Mouse (Mus musculus): ENCODE measurements around the gene Srsf6. TPM values are rescaled to one million over a fixed set of nuclear protein-coding genes. Genes with fewer than 3 reads are reported as not detected.

Srsf6 gene
- polyA plus RNA-seq, 1 experiment from 2014 or later: 279 TPM

DNA sequence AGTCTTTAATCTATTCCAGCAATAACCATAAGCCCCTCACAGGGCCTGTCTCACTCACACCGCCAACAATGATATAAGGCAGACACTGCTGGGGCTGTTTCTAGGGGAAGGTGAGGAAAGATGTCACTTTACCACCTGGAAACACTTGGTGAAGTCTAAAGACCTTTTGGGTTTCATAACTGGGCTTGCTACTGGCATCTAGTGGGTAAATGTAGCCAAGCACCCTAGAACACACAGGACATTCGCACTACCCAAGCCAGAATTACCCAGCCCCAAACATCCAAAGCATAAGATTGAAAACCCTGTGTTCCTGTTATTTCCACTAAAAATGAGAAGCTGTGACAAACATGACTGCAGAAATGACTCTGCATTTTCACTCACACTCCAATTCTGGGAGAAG is 16.8 kb upstream of the Srsf6 start:
- no peak overlapping the region for H3K4me2 ChIP-seq
- H3K9ac ChIP-seq: no peak overlapping the region
- H3K27ac ChIP-seq: no peak overlapping the region
- no peaks in the 10 kb centered on the region for H3K9me3 ChIP-seq
- H3K36me3 ChIP-seq (replicated peaks): no peaks in the 10 kb centered on the region
- H3K27me3 ChIP-seq: no peaks in the 10 kb centered on the region
- 73% methylated on average over 2 of the region's 2 CpGs for WGBS
- no peaks in the 10 kb centered on the region for H3K4me1 ChIP-seq
- ATAC-seq (ENCODE audit: low FRiP score): no peak
- H3K4me3 ChIP-seq (replicated peaks): no peak overlapping the region

DNA sequence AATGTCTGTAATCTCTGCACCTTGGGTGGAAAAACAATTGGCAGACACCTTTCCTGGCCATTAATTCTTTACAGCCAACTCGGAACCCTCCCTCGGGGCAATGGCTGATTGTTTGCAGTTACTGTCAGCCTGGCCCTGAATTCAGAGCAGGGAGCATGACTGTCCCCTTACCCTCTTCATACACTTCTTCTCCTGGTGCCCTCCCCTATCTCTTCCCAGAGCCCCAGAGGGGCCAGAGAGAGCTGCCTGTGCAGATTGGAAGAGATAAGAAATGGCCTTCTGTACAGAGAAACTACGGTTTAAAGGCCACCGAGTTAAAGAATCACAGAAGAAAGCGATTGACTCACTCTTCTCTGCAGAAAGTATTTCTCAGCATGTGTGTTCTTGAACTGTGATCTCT is 11.4 kb upstream of the Srsf6 start:
- Histone ChIP-seq H3K4me1 (no peaks in the 10 kb centered on the region), H3K36me3 (replicated peaks) (no peaks in the 10 kb centered on the region), H3K4me2 (no peak overlapping the region), H3K27me3 (peaks cover 11% of the 10 kb centered on the region; the same call in 1 of the 2 replicates), H3K9ac (no peak overlapping the region), H3K4me3 (replicated peaks) (no peak overlapping the region), H3K27ac (no peak overlapping the region), H3K9me3 (no peaks in the 10 kb centered on the region)
- 85% methylated on average over 5 of the region's 5 CpGs for WGBS
- ATAC-seq (ENCODE audit: low FRiP score): no peak

DNA sequence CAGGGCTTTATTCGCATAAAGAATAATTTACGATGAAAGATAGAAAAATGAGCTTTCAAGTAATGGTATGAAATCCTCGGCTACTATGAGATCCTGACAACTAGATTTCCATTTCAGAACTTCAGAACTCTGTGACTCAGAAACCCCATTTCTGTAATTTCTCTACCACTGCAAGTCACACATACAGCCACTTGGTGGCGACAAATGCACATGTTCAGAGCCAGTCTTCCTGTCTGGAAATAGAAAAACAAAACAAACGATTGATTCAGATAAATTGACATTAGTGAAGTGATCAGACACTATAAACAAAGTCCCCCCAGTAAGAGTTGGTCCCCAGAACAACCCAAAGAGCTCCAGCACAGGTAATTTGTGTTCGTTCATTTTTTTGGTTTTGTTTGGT is 9.1 kb upstream of the Srsf6 start:
- Histone ChIP-seq H3K9me3 (no peaks in the 10 kb centered on the region), H3K4me2 (no peak overlapping the region), H3K9ac (no peak overlapping the region), H3K4me1 (no peaks in the 10 kb centered on the region), H3K27me3 (peaks cover 11% of the 10 kb centered on the region; the same call in 1 of the 2 replicates), H3K4me3 (replicated peaks) (no peak overlapping the region), H3K36me3 (replicated peaks) (no peaks in the 10 kb centered on the region), H3K27ac (no peak overlapping the region)
- WGBS: 18% methylated on average over 6 of the region's 6 CpGs
- no peak for ATAC-seq (ENCODE audit: low FRiP score)

DNA sequence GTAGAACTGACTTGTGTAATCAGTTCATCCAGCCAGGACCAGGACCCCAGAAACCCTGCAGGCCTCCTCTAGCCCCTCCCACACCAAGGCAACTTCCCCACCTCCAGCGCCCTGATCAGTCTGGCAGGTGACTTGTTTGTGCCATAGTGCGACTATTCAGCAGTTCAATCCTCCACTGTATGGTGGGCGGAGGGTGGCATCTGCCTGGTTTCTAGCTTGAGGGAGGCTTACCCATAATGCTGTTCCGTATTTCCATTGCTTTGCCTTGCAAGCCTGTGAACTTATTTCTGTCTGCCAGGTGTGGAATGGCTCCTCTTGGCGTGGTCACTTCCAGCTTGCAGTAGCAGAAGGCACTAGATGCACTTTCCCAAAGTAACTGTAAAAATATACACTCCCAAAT is 8.5 kb upstream of the Srsf6 start:
- Histone ChIP-seq H3K4me1 (no peaks in the 10 kb centered on the region), H3K9ac (no peak overlapping the region), H3K36me3 (replicated peaks) (no peaks in the 10 kb centered on the region), H3K27me3 (peaks cover 12% of the 10 kb centered on the region; the same call in 1 of the 2 replicates), H3K9me3 (no peaks in the 10 kb centered on the region), H3K27ac (no peak overlapping the region), H3K4me2 (no peak overlapping the region), H3K4me3 (replicated peaks) (no peak overlapping the region)
- WGBS: 79% methylated on average over 5 of the region's 5 CpGs
- ATAC-seq (ENCODE audit: low FRiP score): 0 out of 2 replicates have a peak, but pooled peaks have one; percentile 4

DNA sequence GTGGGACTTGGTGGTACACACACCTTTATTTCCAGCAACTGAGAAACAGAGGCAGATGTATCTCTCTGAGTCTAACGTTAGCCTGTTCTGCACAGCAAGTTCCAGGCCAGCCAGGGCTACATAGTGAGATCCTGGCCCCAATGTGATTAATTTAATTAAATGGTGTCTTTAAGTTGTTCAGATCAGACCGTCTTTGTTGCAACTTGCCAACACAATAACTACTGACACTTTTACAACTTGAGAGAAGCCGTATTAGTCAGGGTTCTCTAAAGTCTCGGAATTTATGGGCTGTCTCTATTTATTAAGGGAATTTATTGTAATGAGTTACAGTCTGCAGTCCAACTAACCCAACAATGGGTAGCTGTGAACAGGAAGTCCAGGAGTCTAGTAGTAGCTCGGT is 7.2 kb upstream of the Srsf6 start:
- no peaks in the 10 kb centered on the region for H3K9me3 ChIP-seq
- 81% methylated on average over 5 of the region's 5 CpGs for WGBS
- H3K27ac ChIP-seq: no peak overlapping the region
- no peak for ATAC-seq (ENCODE audit: low FRiP score)
- H3K9ac ChIP-seq: no peak overlapping the region
- H3K4me3 ChIP-seq (replicated peaks): no peak overlapping the region
- no peaks in the 10 kb centered on the region for H3K36me3 ChIP-seq (replicated peaks)
- H3K4me1 ChIP-seq: no peaks in the 10 kb centered on the region
- no peak overlapping the region for H3K4me2 ChIP-seq
- peaks cover 17% of the 10 kb centered on the region for H3K27me3 ChIP-seq

DNA sequence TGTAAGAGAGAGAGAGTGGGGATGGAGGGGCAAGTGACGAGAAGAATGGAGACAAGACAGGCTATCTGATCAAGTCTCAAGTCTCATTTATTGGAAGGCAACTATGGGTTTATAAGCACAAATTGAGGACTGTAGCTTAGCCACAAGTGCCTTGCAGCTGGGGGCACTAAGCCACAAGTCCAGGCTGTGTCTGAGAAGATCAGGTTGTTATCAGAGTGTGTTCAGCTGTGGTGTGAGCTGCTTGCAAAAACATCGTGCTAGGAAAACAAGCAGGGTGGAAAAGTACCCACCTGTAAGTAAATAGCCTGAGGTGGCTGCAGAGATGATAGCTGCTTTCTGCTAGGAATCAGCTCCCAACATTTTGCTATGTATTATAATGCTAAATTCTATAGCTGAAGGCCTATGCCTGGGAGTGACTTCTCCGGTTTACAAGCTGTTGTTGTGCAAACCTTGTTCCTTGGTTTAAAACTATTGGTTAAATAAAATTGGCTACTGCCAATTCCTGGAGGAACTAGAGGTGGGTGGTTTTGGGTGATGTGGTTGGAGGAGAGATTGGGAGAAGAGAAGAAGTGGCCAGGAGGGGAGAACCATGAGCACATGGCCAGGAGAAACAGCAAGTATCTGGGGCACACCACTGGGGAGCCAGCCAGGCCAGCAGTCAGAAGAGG is 3.3 kb upstream of the Srsf6 start:
- Histone ChIP-seq H3K4me3 (replicated peaks) (no peak overlapping the region), H3K9me3 (no peaks in the 10 kb centered on the region), H3K4me2 (no peak overlapping the region), H3K27ac (no peak overlapping the region), H3K27me3 (peaks cover 12% of the 10 kb centered on the region), H3K36me3 (replicated peaks) (peaks cover 4% of the 10 kb centered on the region; the same call in 1 of the 2 replicates), H3K4me1 (peaks cover 17% of the 10 kb centered on the region), H3K9ac (no peak overlapping the region)
- WGBS: 69% methylated on average over 3 of the region's 3 CpGs
- no peak for ATAC-seq (ENCODE audit: low FRiP score)

DNA sequence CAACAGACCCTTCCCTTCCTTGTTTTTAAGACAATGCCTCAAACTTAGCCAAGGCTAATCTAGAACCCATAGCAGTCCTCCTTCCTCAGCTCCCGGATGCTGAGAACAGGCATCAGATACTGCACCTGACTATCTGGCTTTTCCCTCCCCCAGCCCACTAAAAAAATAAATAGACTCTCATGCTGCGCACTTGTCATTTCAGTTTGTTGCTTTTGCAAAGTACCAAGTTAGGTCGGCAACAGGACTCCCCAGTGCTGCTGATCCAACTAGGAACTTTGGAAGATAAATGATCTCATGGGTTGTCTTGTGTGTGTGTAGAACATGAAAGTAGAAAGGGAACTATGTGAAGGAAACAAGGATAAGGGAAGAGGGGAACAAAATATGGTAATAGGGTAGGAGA is 1.6 kb upstream of the Srsf6 start:
- Histone ChIP-seq H3K9me3 (no peaks in the 10 kb centered on the region), H3K4me2 (peak overlapping the region; percentile 71; the same call in 1 of the 2 replicates), H3K4me3 (replicated peaks) (no peak overlapping the region), H3K9ac (no peak overlapping the region), H3K27me3 (peaks cover 12% of the 10 kb centered on the region), H3K27ac (no peak overlapping the region), H3K4me1 (peaks cover 23% of the 10 kb centered on the region), H3K36me3 (replicated peaks) (peaks cover 21% of the 10 kb centered on the region)
- no peak for ATAC-seq (ENCODE audit: low FRiP score)
- WGBS: 87% methylated on average over 3 of the region's 3 CpGs

DNA sequence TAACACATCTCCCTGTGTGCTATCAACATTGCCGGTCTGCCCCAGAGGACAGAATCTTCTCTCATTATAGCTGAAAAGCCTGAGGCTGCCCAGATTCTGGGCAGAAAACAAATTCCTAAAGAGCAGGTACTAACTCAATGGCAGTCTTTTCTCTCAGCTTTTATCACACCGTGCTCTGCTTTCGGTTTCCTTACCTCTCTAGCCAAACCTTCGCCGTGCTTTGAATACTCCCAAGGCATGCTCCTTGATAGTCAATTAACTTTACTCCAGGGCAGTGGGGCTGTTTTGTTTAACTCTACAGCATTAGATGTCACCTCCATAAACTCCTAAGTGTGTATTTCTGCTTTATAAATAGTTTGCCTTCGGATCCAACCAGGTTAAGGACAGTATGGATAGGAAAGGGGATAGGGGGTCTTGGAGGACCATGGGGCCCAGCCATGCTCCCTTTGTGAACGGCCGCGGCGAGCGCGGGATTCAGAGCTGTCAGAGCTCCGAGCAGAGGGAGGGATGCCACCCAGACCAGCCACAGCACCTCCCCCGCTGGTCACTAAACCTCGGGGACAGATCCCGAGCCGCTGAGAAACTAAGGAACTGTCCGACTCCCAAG is 709 bp upstream of the Srsf6 start:
- Histone ChIP-seq H3K27ac (peak overlapping the region; percentile 96), H3K36me3 (replicated peaks) (peaks cover 30% of the 10 kb centered on the region), H3K4me1 (peaks cover 23% of the 10 kb centered on the region), H3K9me3 (no peaks in the 10 kb centered on the region), H3K4me2 (peak overlapping the region; percentile 71), H3K9ac (peak overlapping the region; percentile 100), H3K27me3 (peaks cover 12% of the 10 kb centered on the region), H3K4me3 (replicated peaks) (peak overlapping the region; percentile 98)
- whole genome bisulfite sequencing: 2% methylated on average over 18 of the region's 18 CpGs
- ATAC-seq (ENCODE audit: low FRiP score): no peak; the same call in 1 of the 2 replicates

DNA sequence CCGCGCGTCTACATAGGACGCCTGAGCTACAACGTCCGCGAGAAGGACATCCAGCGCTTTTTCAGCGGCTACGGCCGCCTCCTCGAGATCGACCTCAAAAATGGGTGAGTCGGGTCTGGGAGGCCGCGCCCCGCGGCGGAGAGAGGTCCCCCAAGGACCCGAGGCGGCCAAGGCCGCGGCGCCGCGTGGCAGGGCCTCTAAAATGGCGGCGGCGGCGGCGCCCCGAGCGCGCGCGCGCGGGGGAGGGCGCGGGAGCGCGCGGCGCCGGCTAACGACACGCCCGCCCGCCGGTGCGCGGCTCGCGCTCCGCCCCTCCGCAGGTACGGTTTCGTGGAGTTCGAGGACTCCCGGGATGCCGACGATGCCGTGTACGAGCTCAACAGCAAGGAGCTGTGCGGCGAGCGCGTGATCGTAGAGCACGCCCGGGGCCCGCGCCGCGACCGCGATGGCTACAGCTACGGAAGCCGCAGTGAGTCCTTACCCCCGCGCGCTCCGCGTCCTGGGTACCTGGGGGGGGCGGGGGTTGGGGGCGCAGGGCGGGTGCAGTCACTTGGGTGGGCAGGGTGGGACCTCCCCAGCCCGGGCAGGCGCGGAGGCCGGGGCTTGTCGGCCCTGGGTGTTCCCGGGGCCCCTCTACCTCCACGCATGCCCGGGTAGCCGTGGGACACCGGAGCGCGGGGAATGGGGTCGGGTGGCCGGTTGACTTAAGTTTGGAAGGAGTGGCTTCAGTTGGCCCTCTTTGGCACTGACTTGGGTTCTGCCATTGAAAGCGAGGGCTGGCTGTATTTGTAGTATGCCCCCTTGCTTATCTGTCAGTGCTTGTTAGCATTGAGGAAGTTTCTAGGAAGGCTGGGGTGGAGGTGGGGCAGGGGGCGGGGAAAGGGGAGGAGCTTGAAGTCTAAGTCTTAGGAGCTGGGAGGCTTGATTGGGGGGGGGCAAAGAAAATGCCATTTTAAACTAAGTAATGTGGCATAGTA is 634 bp downstream of the Srsf6 start:
- ATAC-seq (ENCODE audit: low FRiP score): peak; percentile 59
- H3K36me3 ChIP-seq (replicated peaks): peaks cover 42% of the 10 kb centered on the region
- peak overlapping the region; percentile 98 for H3K4me3 ChIP-seq (replicated peaks)

DNA sequence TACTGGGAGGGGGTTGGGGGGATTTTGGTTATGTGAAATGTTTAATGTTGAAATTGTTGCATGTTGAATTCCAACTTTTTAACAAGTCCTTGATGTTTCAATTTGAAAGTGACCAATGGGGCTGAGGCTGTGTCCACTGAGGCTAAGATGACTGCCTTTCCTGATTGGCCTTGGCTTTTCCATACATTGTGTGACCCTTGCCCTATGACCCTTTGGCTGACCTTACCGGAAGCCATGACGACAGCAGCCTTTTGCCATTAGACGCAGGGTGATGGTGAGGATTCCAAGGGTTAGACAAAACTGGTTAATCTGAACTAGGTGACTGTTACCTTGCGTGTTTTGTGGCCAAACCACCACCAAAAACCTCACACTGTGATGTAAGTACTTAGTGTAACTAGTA is 1.4 kb downstream of the Srsf6 start:
- Histone ChIP-seq H3K36me3 (replicated peaks) (peaks cover 49% of the 10 kb centered on the region), H3K9me3 (no peaks in the 10 kb centered on the region), H3K4me2 (peak overlapping the region; percentile 76), H3K27me3 (peaks cover 12% of the 10 kb centered on the region), H3K27ac (no peak overlapping the region), H3K4me3 (replicated peaks) (peak overlapping the region; percentile 98), H3K9ac (peak overlapping the region; percentile 100), H3K4me1 (peaks cover 23% of the 10 kb centered on the region)
- 62% methylated on average over 4 of the region's 4 CpGs for WGBS
- no peak for ATAC-seq (ENCODE audit: low FRiP score)

More for the DNA sequence above, 634 bp downstream of the Srsf6 start:
- peaks cover 12% of the 10 kb centered on the region for H3K27me3 ChIP-seq
- peak overlapping the region; percentile 96 for H3K27ac ChIP-seq
- H3K4me2 ChIP-seq: peak overlapping the region; percentile 76
- H3K9ac ChIP-seq: peak overlapping the region; percentile 100
- H3K9me3 ChIP-seq: no peaks in the 10 kb centered on the region
- H3K4me1 ChIP-seq: peaks cover 23% of the 10 kb centered on the region
- under 1% methylated on average over 86 of the region's 103 CpGs for WGBS

DNA sequence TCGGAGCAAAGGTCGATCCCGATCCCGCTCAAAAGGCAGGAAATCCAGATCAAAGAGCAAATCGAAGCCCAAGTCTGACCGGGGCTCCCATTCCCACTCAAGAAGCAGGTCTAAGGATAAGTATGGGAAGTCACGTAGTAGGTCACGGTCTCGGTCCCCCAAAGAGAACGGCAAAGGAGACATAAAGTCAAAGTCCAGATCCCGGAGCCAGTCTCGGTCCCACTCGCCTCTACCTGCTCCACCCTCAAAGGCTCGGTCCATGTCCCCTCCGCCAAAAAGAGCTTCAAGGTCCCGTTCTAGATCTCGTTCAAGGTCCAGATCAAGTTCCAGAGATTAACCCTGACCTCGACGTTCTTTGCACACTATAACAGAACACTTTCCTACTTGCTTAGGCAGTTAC is 3.1 kb downstream of the Srsf6 start:
- H3K4me2 ChIP-seq: no peak overlapping the region
- ATAC-seq (ENCODE audit: low FRiP score): no peak
- H3K4me3 ChIP-seq (replicated peaks): no peak overlapping the region
- H3K27ac ChIP-seq: no peak overlapping the region
- H3K4me1 ChIP-seq: peaks cover 23% of the 10 kb centered on the region
- no peak overlapping the region for H3K9ac ChIP-seq
- no peaks in the 10 kb centered on the region for H3K9me3 ChIP-seq
- peaks cover 3% of the 10 kb centered on the region for H3K27me3 ChIP-seq
- WGBS: 96% methylated on average over 19 of the region's 19 CpGs
- peaks cover 61% of the 10 kb centered on the region for H3K36me3 ChIP-seq (replicated peaks)

DNA sequence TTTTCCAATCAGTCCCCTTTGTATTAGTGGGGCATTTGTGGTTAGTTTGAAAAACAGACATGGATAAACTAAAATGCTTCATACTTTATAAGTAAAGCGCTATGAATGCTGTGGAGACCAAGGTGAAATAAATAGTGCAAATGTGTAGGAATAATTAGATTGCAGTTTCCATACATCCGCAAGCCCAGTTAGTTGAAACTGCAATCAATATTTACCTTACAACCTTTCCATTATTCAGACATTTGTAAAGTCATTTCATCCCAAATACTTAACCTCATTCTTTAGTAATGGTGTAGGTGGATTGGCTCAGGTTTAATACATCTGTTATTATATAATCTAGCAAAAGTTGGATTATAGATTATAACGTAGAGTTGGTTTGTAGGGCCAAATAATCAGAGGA is 4.4 kb downstream of the Srsf6 start:
- Histone ChIP-seq H3K9me3 (no peaks in the 10 kb centered on the region), H3K27ac (no peak overlapping the region)
- 97% methylated on average over 3 of the region's 3 CpGs for WGBS

More for the DNA sequence above, 4.4 kb downstream of the Srsf6 start:
- Histone ChIP-seq H3K9ac (no peak overlapping the region), H3K4me3 (replicated peaks) (no peak overlapping the region), H3K4me1 (peaks cover 14% of the 10 kb centered on the region), H3K27me3 (no peaks in the 10 kb centered on the region), H3K36me3 (replicated peaks) (peaks cover 74% of the 10 kb centered on the region), H3K4me2 (no peak overlapping the region)
- no peak for ATAC-seq (ENCODE audit: low FRiP score)
